Mouse (Mus musculus) CH12.LX (cell line): ENCODE measurements around the gene Gcdh. TPM values are rescaled to one million over a fixed set of nuclear protein-coding genes. Genes with fewer than 3 reads are reported as not detected.

Experiments
- DNase-seq: peaks from one replicate; pipeline ENCODE4 v3.0.0-alpha.2; 2013; ENCODE audit errors: extremely low read depth
- H3K27ac ChIP-seq: 2 replicates; pipeline ENCODE4 v1.5.1; 2012; ENCODE audit warnings: low read depth, mild to moderate bottlenecking, control low read depth, moderate library complexity; ENCODE audit not compliant: insufficient read depth
- H3K27me3 ChIP-seq: replicated peaks from 2 replicates; pipeline ENCODE3; 2012; ENCODE audit warnings: inconsistent platforms
- H3K36me3 ChIP-seq, 2 experiments: replicated peaks in 1 of 2; 2 replicates each; pipeline versions ENCODE3 to v1.6.1; 2012; ENCODE audit warnings: inconsistent platforms in 1 of 2, low read length in 1 of 2, mild to moderate bottlenecking in 1 of 2, mixed read lengths in 1 of 2, moderate library complexity in 1 of 2; ENCODE audit not compliant: control insufficient read depth in 1 of 2, insufficient read depth in 1 of 2
- H3K4me1 ChIP-seq, 2 experiments: 2 replicates each; pipeline ENCODE4 v1.6.1; 2012; ENCODE audit warnings: inconsistent platforms in 1 of 2, moderate library complexity in 1 of 2; ENCODE audit not compliant: insufficient read depth in 2 of 2, control insufficient read depth in 1 of 2
- H3K4me2 ChIP-seq: 2 replicates; pipeline ENCODE4 v1.6.1; 2012; ENCODE audit warnings: low read depth, mild to moderate bottlenecking, control low read depth; ENCODE audit not compliant: poor library complexity, insufficient read depth, severe bottlenecking
- H3K4me3 ChIP-seq, 3 experiments: fragments of 150-350 bp in 1 of 3; sonication (generic) in 1 of 3; replicated peaks in 1 of 3; 2 replicates each; pipeline versions ENCODE3 to v1.5.1; 2011 to 2012; ENCODE audit warnings: low read depth in 2 of 3, low read length in 2 of 3, mild to moderate bottlenecking in 2 of 3, moderate library complexity in 2 of 3, control low read depth in 1 of 3, improper control_type of control experiment in 1 of 3, inconsistent platforms in 1 of 3, mixed read lengths in 1 of 3; ENCODE audit not compliant: poor library complexity in 1 of 3
- H3K79me2 ChIP-seq: replicated peaks from 2 replicates; pipeline ENCODE4 v1.6.1; 2012; ENCODE audit warnings: mild to moderate bottlenecking, moderate library complexity; ENCODE audit not compliant: control insufficient read depth, poor library complexity, insufficient read depth, severe bottlenecking; ENCODE audit errors: extremely low read depth
- H3K9ac ChIP-seq: 2 replicates; pipeline ENCODE4 v1.6.1; 2012; ENCODE audit warnings: low read depth, mild to moderate bottlenecking, control low read depth, moderate library complexity; ENCODE audit not compliant: insufficient read depth
- H3K9me3 ChIP-seq: replicated peaks from 2 replicates; pipeline ENCODE3; 2012; ENCODE audit warnings: low read length, inconsistent platforms, mixed read lengths
- CHD1 ChIP-seq: IDR thresholded peaks from 2 replicates; pipeline ENCODE4 v1.6.1; 2012; ENCODE audit warnings: low read depth, low read length, improper control_type of control experiment, inconsistent platforms
- CHD2 ChIP-seq: IDR thresholded peaks from 2 replicates; pipeline ENCODE4 v1.6.1; 2011; ENCODE audit warnings: low read length, improper control_type of control experiment
- CTCF ChIP-seq, 2 experiments: IDR thresholded peaks in 1 of 2; conservative IDR thresholded peaks in 1 of 2; 2 replicates each; pipeline ENCODE4 v1.5.1; 2011 to 2012; ENCODE audit warnings: low read depth in 2 of 2, low read length in 2 of 2, improper control_type of control experiment in 1 of 2, inconsistent platforms in 1 of 2, mild to moderate bottlenecking in 1 of 2, moderate library complexity in 1 of 2
- E2F4 ChIP-seq: IDR thresholded peaks from 2 replicates; pipeline ENCODE4 v1.6.1; 2011; ENCODE audit warnings: low read depth, low read length, improper control_type of control experiment; ENCODE audit not compliant: insufficient replicate concordance
- ELF1 ChIP-seq: IDR thresholded peaks from 2 replicates; pipeline ENCODE4 v1.6.1; 2014; ENCODE audit warnings: low read depth, mild to moderate bottlenecking, inconsistent platforms, low read length, improper control_type of control experiment
- EP300 ChIP-seq: IDR thresholded peaks from 2 replicates; pipeline ENCODE4 v1.6.1; 2011; ENCODE audit warnings: low read length, improper control_type of control experiment
- ETS1 ChIP-seq: conservative IDR thresholded peaks from 2 replicates; pipeline ENCODE4 v1.6.1; 2012; ENCODE audit warnings: low read depth, mild to moderate bottlenecking, inconsistent platforms, low read length, improper control_type of control experiment, moderate library complexity
- IRF4 ChIP-seq: IDR thresholded peaks from 2 replicates; pipeline ENCODE4 v1.6.1; 2014; ENCODE audit warnings: low read depth, mild to moderate bottlenecking, inconsistent platforms, low read length, improper control_type of control experiment
- JUN ChIP-seq: IDR thresholded peaks from 2 replicates; pipeline ENCODE4 v1.6.1; 2011; ENCODE audit warnings: low read depth, mild to moderate bottlenecking, low read length, improper control_type of control experiment, moderate library complexity; ENCODE audit not compliant: insufficient read depth
- JUND ChIP-seq: conservative IDR thresholded peaks from 2 replicates; pipeline ENCODE4 v1.6.1; 2011; ENCODE audit warnings: low read depth, low read length, improper control_type of control experiment
- KAT2A ChIP-seq: IDR thresholded peaks from 2 replicates; pipeline ENCODE4 v1.6.1; 2012; ENCODE audit warnings: low read length, improper control_type of control experiment, inconsistent platforms; ENCODE audit not compliant: insufficient replicate concordance
- MAFK ChIP-seq: IDR thresholded peaks from 2 replicates; pipeline ENCODE4 v1.6.1; 2011; ENCODE audit warnings: low read length, improper control_type of control experiment; ENCODE audit not compliant: insufficient replicate concordance
- MAX ChIP-seq: IDR thresholded peaks from 2 replicates; pipeline ENCODE4 v1.6.1; 2011; ENCODE audit warnings: low read length, improper control_type of control experiment
- MAZ ChIP-seq: IDR thresholded peaks from 2 replicates; pipeline ENCODE4 v1.6.1; 2012; ENCODE audit warnings: low read depth, mild to moderate bottlenecking, inconsistent platforms, low read length, improper control_type of control experiment, moderate library complexity
- MEF2A ChIP-seq: IDR thresholded peaks from 2 replicates; pipeline ENCODE4 v1.6.1; 2014; ENCODE audit warnings: low read depth, mild to moderate bottlenecking, inconsistent platforms, low read length, improper control_type of control experiment, borderline replicate concordance
- NELFE ChIP-seq: IDR thresholded peaks from 2 replicates; pipeline ENCODE4 v1.6.1; 2011; ENCODE audit warnings: low read depth, low read length, improper control_type of control experiment
- PAX5 ChIP-seq: IDR thresholded peaks from 2 replicates; pipeline ENCODE4 v1.6.1; 2012; ENCODE audit warnings: low read length, inconsistent platforms, mixed read lengths
- POLR2AphosphoS2 ChIP-seq: IDR thresholded peaks from 2 replicates; pipeline ENCODE4 v1.6.1; 2011; ENCODE audit warnings: low read depth, low read length, improper control_type of control experiment
- RAD21 ChIP-seq: IDR thresholded peaks from 2 replicates; pipeline ENCODE4 v1.6.1; 2011; ENCODE audit warnings: low read depth, mild to moderate bottlenecking, low read length, improper control_type of control experiment, moderate library complexity
- RCOR1 ChIP-seq: conservative IDR thresholded peaks from 2 replicates; pipeline ENCODE4 v1.6.1; 2012; ENCODE audit warnings: low read depth, mild to moderate bottlenecking, inconsistent platforms, low read length, improper control_type of control experiment
- SMC3 ChIP-seq: IDR thresholded peaks from 2 replicates; pipeline ENCODE4 v1.6.1; 2011; ENCODE audit warnings: low read depth, low read length, improper control_type of control experiment
- TCF12 ChIP-seq: IDR thresholded peaks from 2 replicates; pipeline ENCODE4 v1.6.1; 2014; ENCODE audit warnings: low read depth, mild to moderate bottlenecking, inconsistent platforms, low read length, improper control_type of control experiment
- UBTF ChIP-seq: IDR thresholded peaks from 2 replicates; pipeline ENCODE4 v1.6.1; 2012; ENCODE audit warnings: low read depth, mild to moderate bottlenecking, inconsistent platforms, low read length, improper control_type of control experiment, moderate library complexity
- USF1 ChIP-seq: IDR thresholded peaks from 2 replicates; pipeline ENCODE4 v1.6.1; 2014; ENCODE audit warnings: low read depth, mild to moderate bottlenecking, inconsistent platforms, low read length, improper control_type of control experiment
- USF2 ChIP-seq: conservative IDR thresholded peaks from 2 replicates; pipeline ENCODE4 v1.6.1; 2011; ENCODE audit warnings: low read depth, low read length, improper control_type of control experiment
- ZKSCAN1 ChIP-seq: IDR thresholded peaks from 2 replicates; pipeline ENCODE4 v1.6.1; 2012; ENCODE audit warnings: low read depth, inconsistent platforms, low read length, improper control_type of control experiment, borderline replicate concordance
- ZMIZ1 ChIP-seq: IDR thresholded peaks from 2 replicates; pipeline ENCODE4 v1.6.1; 2012; ENCODE audit warnings: low read depth, mild to moderate bottlenecking, inconsistent platforms, low read length, improper control_type of control experiment
- ZNF384 ChIP-seq: IDR thresholded peaks from 2 replicates; pipeline ENCODE4 v1.6.1; 2012; ENCODE audit warnings: low read depth, low read length, improper control_type of control experiment, inconsistent platforms
- dilution Hi-C: fragments of 300-500 bp; cut with MboI; formaldehyde crosslinking; loops from 2 replicates; pipeline ENCODE4 v1.14.3; 2020; ENCODE audit warnings: low sequenced_read_pairs; ENCODE audit not compliant: extremely low pct_unique_long_range_greater_than_20kb, extremely low pct_ligation_motif_present
- in situ Hi-C: fragments of 300-500 bp; cut with MboI; formaldehyde crosslinking; loops from 3 replicates; pipeline ENCODE4 v1.14.3; 2019; ENCODE audit warnings: low sequenced_read_pairs, low pct_ligation_motif_present, low pct_unique_long_range_greater_than_20kb, mixed read lengths
- polyA plus RNA-seq: library from polyadenylated mRNA; unstranded; fragments of >175 nt; gene quantifications from 2 replicates; pipeline ENCODE4 v1.2.1, GENCODE M21; 2012; ENCODE audit warnings: low read depth; ENCODE audit not compliant: insufficient read length
- total RNA-seq, 2 experiments: library from RNA; depleted of rRNA; stranded (reverse); fragments of 300-350 nt in 1 of 2; fragments of >200 nt in 1 of 2; gene quantifications; 2 replicates each; pipeline ENCODE4 v1.2.3; 2012 to 2014

The Gcdh gene
- total and polyA plus RNA-seq, 3 experiments = 13.7 to 26.2 (median 16.4) TPM

- peaks cover 31 to 75% of the 10 kb centered on the region in 2 experiments for H3K36me3 ChIP-seq
- dilution Hi-C loops = no loop called here
- DNase-seq = peak; percentile 19
Observed at GRCm38 (mm10) chr8:84871376-84872308, 22.1 kb downstream of the Gcdh start, which contains the start of gene Syce2. Gene Syce2, plus strand, starts transcription at chr8:84872111.

GRCm38 (mm10) chr8:84856864-84857441, 36.8 kb downstream of the Gcdh start, which contains the start of gene Farsa:
Gene Farsa, plus strand, starts transcription at chr8:84856989.
- Histone ChIP-seq H3K27ac (peak within 1 kb of the TSS; percentile 46; the same call in 1 of the 2 replicates), H3K9me3 (no peaks in the 10 kb centered on the region), H3K4me3 (peak within 1 kb of the TSS; percentile 91 to 99 (median 95)), H3K27me3 (no peaks in the 10 kb centered on the region), H3K4me2 (peak within 1 kb of the TSS; percentile 88), H3K9ac (peak within 1 kb of the TSS; percentile 82), H3K4me1 (peaks cover 9 to 17% of the 10 kb centered on the region in 2 experiments), H3K36me3 (peaks cover 23 to 35% of the 10 kb centered on the region in 2 experiments), H3K79me2 (peaks cover 33% of the 10 kb centered on the region)
- dilution Hi-C loops = no loop called here
- peak; percentile 94 for DNase-seq
- in situ Hi-C loops = no loop called here
- TF ChIP-seq ELF1 (peak; percentile 90), JUN (no peak), MAZ (no peak), NELFE (peak; percentile 96), ZKSCAN1 (no peak), EP300 (no peak), ZMIZ1 (peak; percentile 92), RAD21 (no peak), ZNF384 (no peak), USF2 (no peak; the same call in 1 of the 2 replicates), CHD1 (no peak), TCF12 (peak; percentile 90), CTCF (conservative IDR thresholded peaks at IDR 0.05 in 1 of 2, IDR thresholded peaks at IDR 0.05 in 1 of 2; ENCODE audit: low read depth in 2 of 2, low read length in 2 of 2) (no peak), IRF4 (peak; percentile 59; the same call in 1 of the 2 replicates), POLR2AphosphoS2 (peak; percentile 75; the same call in 1 of the 2 replicates), MEF2A (peak; percentile 35; the same call in 1 of the 2 replicates), USF1 (no peak), RCOR1 (peak; percentile 99), JUND (no peak), KAT2A (peak; percentile 97), CHD2 (peak; percentile 16; the same call in 1 of the 2 replicates), MAX (peak; percentile 84), PAX5 (no peak), SMC3 (no peak), E2F4 (no peak), MAFK (no peak), ETS1 (no peak)

More at GRCm38 (mm10) chr8:84871376-84872308, 22.1 kb downstream of the Gcdh start, which contains the start of gene Syce2:
- Histone ChIP-seq H3K4me2 (no peak within 1 kb of the TSS), H3K4me1 (no peaks in the 10 kb centered on the region), H3K4me3 (no peak within 1 kb of the TSS), H3K79me2 (no peaks in the 10 kb centered on the region), H3K27ac (no peak within 1 kb of the TSS), H3K9me3 (no peaks in the 10 kb centered on the region), H3K27me3 (no peaks in the 10 kb centered on the region), H3K9ac (no peak within 1 kb of the TSS)
- TF ChIP-seq RAD21 (peak; percentile 21), CTCF (conservative IDR thresholded peaks at IDR 0.05 in 1 of 2, IDR thresholded peaks at IDR 0.05 in 1 of 2; ENCODE audit: low read depth in 2 of 2, low read length in 2 of 2) (peak in 1 of 2 experiments; percentile 41; a peak in 2 of 4 replicates), ETS1 (no peak), ZMIZ1 (no peak), UBTF (no peak)
- in situ Hi-C loops = no loop called here
